Mouse (Mus musculus) hindbrain, embryonic 16.5 days (tissue): ENCODE data around the gene Aldh2. TPM values are rescaled to one million over a fixed set of nuclear protein-coding genes. Genes with fewer than 3 reads are reported as not detected.

Experiments
- ATAC-seq: fragments of 200-750 bp; cut with Nextera tagmentation; 2 replicates; pipeline ENCODE4 v1.8.0; 2017; ENCODE audit warnings: moderate TSS enrichment, moderate library complexity
- H3K27ac ChIP-seq: fragments of 300-500 bp; sonication (generic); 2 replicates; pipeline ENCODE4 v1.5.1; 2014; ENCODE audit warnings: low read depth, mild to moderate bottlenecking, control low read depth, low read length, moderate library complexity
- H3K27me3 ChIP-seq: fragments of 300-500 bp; sonication (generic); replicated peaks from 2 replicates; pipeline ENCODE4 v1.6.1; 2014; ENCODE audit warnings: low read length; ENCODE audit not compliant: control insufficient read depth, insufficient read depth
- H3K36me3 ChIP-seq: fragments of 300-500 bp; sonication (generic); 2 replicates; pipeline ENCODE4 v1.6.1; 2014; ENCODE audit warnings: mild to moderate bottlenecking, low read length, moderate library complexity, mixed read lengths; ENCODE audit not compliant: control insufficient read depth, insufficient read depth
- H3K4me1 ChIP-seq: fragments of 300-500 bp; sonication (generic); 2 replicates; pipeline ENCODE4 v1.6.1; 2014; ENCODE audit warnings: low read depth, low read length; ENCODE audit not compliant: control insufficient read depth, insufficient read depth
- H3K4me2 ChIP-seq: fragments of 300-500 bp; sonication (generic); 2 replicates; pipeline ENCODE4 v1.6.1; 2014; ENCODE audit warnings: mild to moderate bottlenecking, low read length, control low read depth, moderate library complexity
- H3K4me3 ChIP-seq: fragments of 300-500 bp; sonication (generic); 2 replicates; pipeline ENCODE4 v1.5.1; 2014; ENCODE audit warnings: mild to moderate bottlenecking, low read length, control low read depth, moderate library complexity
- H3K9ac ChIP-seq: fragments of 300-500 bp; sonication (generic); 2 replicates; pipeline ENCODE4 v1.6.1; 2014; ENCODE audit warnings: low read depth, mild to moderate bottlenecking, control low read depth, low read length, moderate library complexity
- H3K9me3 ChIP-seq: fragments of 300-500 bp; sonication (generic); 2 replicates; pipeline ENCODE4 v1.6.1; 2014; ENCODE audit warnings: mild to moderate bottlenecking, low read length, moderate library complexity; ENCODE audit not compliant: control insufficient read depth
- WGBS: fragments of 180-500 bp; shearing (Covaris S2); extraction: QIAGEN DNeasy Blood & Tissue Kit; methylation state at CpG from one replicate; pipeline ENCODE4 v1.1.7; 2014; 5-methylcytosine and 5-hydroxymethylcytosine counted together
- polyA plus RNA-seq: library from polyadenylated mRNA; unstranded; fragments of >200 nt; fragmentation: Nextera tagmentation; extraction: Ambion mirVana; gene quantifications from 2 replicates; pipeline ENCODE4 v1.2.1, GENCODE M21; 2015

The Aldh2 gene
- polyA plus RNA-seq, 1 experiment from 2014 or later = 156 TPM

DNA sequence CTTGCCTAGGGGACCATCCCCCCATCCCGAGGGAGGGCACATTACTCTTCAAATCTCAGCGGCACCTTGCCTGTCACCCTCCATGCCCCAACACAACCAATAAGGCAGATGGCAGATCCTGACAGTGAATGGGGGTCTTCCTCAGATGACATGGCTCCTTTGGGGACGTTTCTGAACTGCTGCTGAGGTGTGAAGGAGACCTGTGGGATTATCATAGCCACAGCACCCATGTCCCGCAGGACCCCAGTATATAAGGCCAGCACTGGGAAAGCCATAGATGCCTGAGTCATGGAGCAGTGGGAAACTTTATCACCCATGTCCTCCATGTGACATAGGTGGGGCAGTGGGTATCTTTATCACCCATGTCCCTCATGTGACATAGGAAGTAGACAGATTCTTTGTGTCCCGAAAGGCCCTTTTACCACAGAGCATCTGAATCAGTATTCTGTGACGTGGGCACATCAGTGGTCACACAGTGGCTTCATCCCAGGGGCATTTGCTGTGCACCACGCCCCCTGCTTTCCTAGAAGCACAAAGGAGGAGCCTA, 4.4 kb upstream of the Aldh2 start:
- Histone ChIP-seq H3K9ac (no peak overlapping the region), H3K4me3 (no peak overlapping the region), H3K36me3 (no peaks in the 10 kb centered on the region), H3K27ac (no peak overlapping the region), H3K27me3 (no peaks in the 10 kb centered on the region), H3K4me1 (peaks cover 9% of the 10 kb centered on the region), H3K9me3 (no peaks in the 10 kb centered on the region), H3K4me2 (no peak overlapping the region)
- no peak for ATAC-seq
- WGBS = 76% methylated on average over 7 of the region's 7 CpGs

DNA sequence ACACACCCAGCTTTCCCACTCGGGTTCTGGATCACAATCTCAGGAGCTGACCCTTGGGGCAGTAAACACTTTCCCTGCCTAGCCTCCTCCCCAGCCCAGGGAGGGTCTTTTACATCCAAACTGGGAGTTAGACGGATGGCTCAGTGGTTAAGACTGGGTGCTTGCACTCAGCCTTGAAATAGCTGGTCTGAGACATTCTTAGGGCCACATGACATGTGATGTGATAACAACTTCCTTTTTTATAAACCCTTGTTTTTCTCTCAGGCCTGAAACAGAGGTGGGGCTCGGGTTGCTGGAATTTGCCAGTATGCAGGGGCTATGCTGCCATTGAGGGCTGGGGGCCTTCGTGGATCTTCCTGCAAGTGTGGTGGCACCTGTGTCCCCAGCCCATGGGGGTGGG, 3.7 kb upstream of the Aldh2 start:
- Histone ChIP-seq H3K27ac (no peak overlapping the region), H3K9ac (no peak overlapping the region), H3K4me2 (no peak overlapping the region), H3K4me1 (peaks cover 13% of the 10 kb centered on the region), H3K4me3 (no peak overlapping the region), H3K27me3 (no peaks in the 10 kb centered on the region), H3K36me3 (no peaks in the 10 kb centered on the region), H3K9me3 (no peaks in the 10 kb centered on the region)
- 76% methylated on average over 4 of the region's 4 CpGs for WGBS
- no peak for ATAC-seq

DNA sequence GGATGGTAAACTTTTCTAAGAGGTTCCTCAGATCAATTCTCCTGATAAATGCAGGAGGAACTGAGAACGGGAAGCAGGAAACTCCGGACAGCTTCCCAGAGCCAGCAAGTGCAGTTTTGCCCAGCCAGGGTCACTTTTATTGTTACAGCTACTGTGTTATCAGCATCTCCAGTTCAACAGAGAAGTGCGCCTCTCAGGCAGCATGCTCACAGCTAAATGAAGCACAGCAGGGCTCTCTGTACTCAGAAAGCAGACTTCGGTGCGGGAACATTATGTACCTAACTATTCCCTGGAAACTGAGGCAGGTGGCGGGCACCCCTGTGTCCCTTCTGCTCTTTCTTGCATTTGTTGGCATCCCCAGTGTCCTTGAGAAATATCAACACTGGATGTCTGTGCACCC, 2.6 kb upstream of the Aldh2 start:
- no peak overlapping the region for H3K4me2 ChIP-seq
- no peaks in the 10 kb centered on the region for H3K27me3 ChIP-seq
- 85% methylated on average over 6 of the region's 6 CpGs for WGBS
- H3K27ac ChIP-seq = no peak overlapping the region
- H3K4me1 ChIP-seq = peaks cover 14% of the 10 kb centered on the region
- H3K9ac ChIP-seq = no peak overlapping the region
- no peak for ATAC-seq
- H3K9me3 ChIP-seq = no peaks in the 10 kb centered on the region
- H3K4me3 ChIP-seq = no peak overlapping the region
- no peaks in the 10 kb centered on the region for H3K36me3 ChIP-seq

DNA sequence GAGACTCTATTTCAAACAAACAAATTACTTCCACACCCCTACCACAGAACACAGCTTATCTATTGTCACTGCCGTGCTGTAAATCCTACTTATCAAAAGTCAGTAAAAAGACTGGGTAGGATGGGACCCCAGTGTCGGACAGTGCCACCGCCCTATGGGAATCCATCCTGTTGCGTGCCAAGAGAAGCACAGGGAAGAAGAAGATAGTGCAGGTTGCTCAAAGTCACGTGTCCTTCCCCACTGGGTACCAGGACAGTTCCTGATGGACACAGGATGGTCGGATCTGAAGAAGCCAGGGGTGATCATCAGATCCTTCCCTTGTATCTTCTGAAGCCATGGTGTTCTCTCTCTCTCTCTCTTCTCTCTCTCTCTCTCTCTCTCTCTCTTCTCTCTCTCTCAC, 2.1 kb upstream of the Aldh2 start:
- H3K4me1 ChIP-seq = peaks cover 14% of the 10 kb centered on the region
- H3K9me3 ChIP-seq = no peaks in the 10 kb centered on the region
- 80% methylated on average over 6 of the region's 6 CpGs for WGBS
- no peak overlapping the region for H3K9ac ChIP-seq
- ATAC-seq = no peak
- H3K4me2 ChIP-seq = no peak overlapping the region
- H3K27ac ChIP-seq = no peak overlapping the region
- no peaks in the 10 kb centered on the region for H3K27me3 ChIP-seq
- H3K4me3 ChIP-seq = no peak overlapping the region
- H3K36me3 ChIP-seq = no peaks in the 10 kb centered on the region

DNA sequence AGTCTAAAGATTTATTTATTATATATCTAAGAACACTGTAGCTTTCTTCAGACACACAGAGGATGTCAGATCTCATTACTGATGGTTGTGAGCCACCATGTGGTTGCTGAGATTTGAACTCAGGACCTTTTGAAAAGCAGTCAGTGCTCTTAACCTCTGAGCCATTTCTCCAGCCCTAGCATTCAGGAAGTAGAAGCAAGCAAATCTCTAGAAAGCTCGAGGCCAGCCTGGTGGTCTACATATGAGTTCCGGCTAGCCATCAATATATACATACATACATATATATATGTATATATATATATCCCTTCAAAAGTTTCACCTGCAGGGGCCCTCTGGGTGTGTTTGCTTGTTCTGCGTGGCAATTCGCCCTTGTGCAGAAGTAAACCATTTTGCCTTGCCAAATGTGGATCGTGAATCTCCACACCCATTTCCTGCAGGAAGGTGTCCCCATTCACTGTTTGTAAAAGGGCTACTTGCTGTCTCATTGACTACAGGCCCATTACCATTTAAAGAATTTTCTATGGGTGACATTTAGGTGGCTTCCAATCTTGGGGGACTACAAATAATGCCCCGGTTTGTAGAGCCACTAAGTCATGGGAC, 1.2 kb upstream of the Aldh2 start:
- Histone ChIP-seq H3K4me3 (no peak overlapping the region), H3K27me3 (no peaks in the 10 kb centered on the region), H3K4me1 (peaks cover 14% of the 10 kb centered on the region), H3K27ac (no peak overlapping the region), H3K9ac (no peak overlapping the region), H3K4me2 (no peak overlapping the region), H3K36me3 (no peaks in the 10 kb centered on the region), H3K9me3 (no peaks in the 10 kb centered on the region)
- WGBS = 87% methylated on average over 6 of the region's 6 CpGs
- ATAC-seq = no peak

DNA sequence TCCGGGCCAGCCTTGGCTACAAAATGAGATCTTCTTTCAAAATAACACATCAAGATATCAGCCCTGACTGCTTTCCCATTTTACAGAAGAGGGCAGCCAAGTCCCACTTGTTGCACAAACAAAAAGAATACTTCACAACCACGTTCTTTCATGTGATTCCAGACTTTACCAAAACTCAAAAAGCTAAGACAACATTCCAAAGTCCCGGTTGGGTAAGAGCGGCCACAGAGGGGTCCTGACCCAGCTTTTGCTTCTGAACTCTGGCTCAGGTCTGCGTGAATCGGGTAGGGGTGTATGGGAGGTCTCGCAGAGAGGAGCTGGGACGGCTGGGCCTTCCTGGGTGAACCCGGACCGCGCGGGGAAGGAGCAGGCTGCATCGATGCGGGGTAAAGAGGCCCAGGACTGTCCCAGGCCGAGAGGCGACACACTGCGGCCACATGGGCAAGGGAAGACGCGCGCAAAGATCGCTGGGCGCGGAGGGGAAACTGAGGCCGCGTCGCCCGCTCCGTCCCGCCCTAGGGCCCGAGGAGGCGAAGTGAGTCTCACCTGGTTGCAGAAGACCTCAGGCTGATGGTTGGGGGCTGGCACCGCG, 712 bp downstream of the Aldh2 start:
- Histone ChIP-seq H3K9ac (peak overlapping the region; percentile 78), H3K27me3 (no peaks in the 10 kb centered on the region), H3K4me3 (peak overlapping the region; percentile 65), H3K9me3 (no peaks in the 10 kb centered on the region), H3K27ac (peak overlapping the region; percentile 82), H3K4me1 (peaks cover 14% of the 10 kb centered on the region), H3K4me2 (peak overlapping the region; percentile 80), H3K36me3 (no peaks in the 10 kb centered on the region)
- 5% methylated on average over 33 of the region's 33 CpGs for WGBS
- ATAC-seq = peak; percentile 37; the same call in 1 of the 2 replicates

DNA sequence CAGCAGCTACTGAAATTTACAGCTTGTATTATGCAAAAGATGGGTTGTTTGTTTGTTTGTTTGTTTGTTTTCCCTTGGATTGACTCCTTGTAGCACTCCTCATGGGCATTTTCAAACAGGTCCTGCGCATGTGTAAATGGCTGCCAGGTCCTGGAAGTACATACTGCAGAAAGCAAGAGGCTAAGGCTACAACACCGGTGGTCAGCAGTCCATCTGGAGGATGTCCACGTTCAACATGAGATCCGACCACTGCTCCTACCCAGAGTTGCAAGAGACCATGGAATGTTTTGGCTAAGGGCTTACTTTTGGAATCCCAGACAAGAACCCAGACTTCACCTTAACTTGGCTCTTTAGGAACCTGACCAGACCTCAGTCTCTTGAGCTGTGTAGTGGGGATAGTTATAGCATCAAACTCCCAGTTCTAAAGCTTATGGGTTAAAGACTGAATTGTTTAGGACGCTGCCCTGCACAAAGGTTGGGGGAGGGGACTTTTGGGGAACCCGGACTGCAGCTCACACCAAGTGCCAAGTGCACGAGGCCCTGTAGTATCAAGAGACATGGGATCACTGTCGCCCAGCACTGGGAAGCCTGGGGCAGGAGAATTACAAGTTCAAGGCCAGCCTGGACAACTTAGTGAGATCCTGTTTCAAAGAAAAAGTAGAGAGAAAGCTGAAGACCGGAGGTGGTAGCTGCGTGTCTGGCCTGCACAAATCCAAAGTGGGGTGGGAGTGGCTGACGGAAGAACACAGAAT, 1.4 kb downstream of the Aldh2 start:
- peak overlapping the region; percentile 80 for H3K4me2 ChIP-seq
- peaks cover 14% of the 10 kb centered on the region for H3K4me1 ChIP-seq
- no peak overlapping the region for H3K27ac ChIP-seq
- peak overlapping the region; percentile 65 for H3K4me3 ChIP-seq
- WGBS = 66% methylated on average over 11 of the region's 11 CpGs
- H3K9me3 ChIP-seq = no peaks in the 10 kb centered on the region
- H3K9ac ChIP-seq = no peak overlapping the region
- no peaks in the 10 kb centered on the region for H3K27me3 ChIP-seq
- H3K36me3 ChIP-seq = no peaks in the 10 kb centered on the region
- no peak for ATAC-seq

DNA sequence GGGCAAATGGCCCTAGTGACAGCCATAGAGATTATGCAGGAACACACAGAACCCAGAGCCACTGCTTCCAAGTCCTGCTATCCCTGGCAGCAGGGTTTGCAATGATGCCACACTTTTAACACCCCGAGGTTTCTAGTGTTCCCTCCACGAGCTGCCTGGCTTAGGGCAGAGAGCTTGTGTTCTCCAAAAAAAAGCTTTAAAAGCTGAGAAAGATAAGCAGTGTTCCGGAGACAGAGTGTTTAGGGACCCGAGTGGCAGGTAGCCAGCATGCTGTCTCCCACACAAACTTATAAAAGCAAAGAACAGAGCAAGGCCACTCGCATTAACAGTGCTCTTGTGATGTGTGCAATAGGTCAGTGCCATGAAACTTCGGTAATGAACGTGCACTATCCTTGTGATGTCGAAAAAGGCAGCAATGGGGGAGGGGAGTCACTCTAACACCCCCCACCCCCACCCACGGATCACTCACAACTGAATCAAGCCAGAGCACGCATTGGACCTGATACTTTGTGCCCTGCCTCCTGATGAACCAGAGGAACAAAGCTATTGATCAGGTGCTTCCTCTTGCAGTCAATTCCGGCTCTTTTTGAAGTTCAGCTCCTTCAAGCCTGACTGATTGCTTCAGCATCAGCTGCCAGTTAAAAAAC, 2.1 kb downstream of the Aldh2 start:
- H3K4me3 ChIP-seq = no peak overlapping the region
- H3K36me3 ChIP-seq = no peaks in the 10 kb centered on the region
- H3K27ac ChIP-seq = no peak overlapping the region
- WGBS = 77% methylated on average over 11 of the region's 11 CpGs
- H3K4me2 ChIP-seq = peak overlapping the region; percentile 8
- no peaks in the 10 kb centered on the region for H3K27me3 ChIP-seq
- H3K4me1 ChIP-seq = peaks cover 14% of the 10 kb centered on the region
- H3K9ac ChIP-seq = no peak overlapping the region
- ATAC-seq = no peak
- H3K9me3 ChIP-seq = no peaks in the 10 kb centered on the region

DNA sequence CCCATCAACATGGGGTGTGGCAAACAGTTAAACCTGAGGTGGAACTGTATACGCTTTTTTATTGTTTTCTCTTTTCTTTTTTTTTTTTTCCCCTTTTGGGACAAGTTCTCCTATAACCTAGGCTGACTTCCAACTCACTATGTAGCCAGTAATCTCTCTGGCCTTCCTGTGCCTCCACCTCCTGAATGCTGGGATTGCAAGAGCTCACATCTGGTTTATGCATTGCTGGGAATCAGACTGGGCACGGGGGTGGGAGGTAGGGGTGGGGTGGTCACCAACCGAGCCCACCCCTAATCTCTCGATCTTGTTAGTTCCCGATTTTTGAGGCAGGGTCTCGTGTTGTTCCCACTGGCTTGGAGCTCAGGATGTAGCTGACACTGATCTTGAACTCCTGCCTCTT, 3.7 kb downstream of the Aldh2 start:
- H3K9ac ChIP-seq = no peak overlapping the region
- peaks cover 14% of the 10 kb centered on the region for H3K4me1 ChIP-seq
- WGBS = 87% methylated on average over 6 of the region's 6 CpGs
- no peaks in the 10 kb centered on the region for H3K36me3 ChIP-seq
- no peak overlapping the region for H3K4me3 ChIP-seq
- no peaks in the 10 kb centered on the region for H3K27me3 ChIP-seq
- no peaks in the 10 kb centered on the region for H3K9me3 ChIP-seq
- no peak overlapping the region for H3K27ac ChIP-seq
- no peak for ATAC-seq
- H3K4me2 ChIP-seq = no peak overlapping the region
